Mouse (Mus musculus): ENCODE results near the gene Pip5k1a. TPM values are rescaled to one million over a fixed set of nuclear protein-coding genes. Genes with fewer than 3 reads are reported as not detected.

Gene Pip5k1a
- total RNA-seq, 4 experiments from 2014 or later, result 58.5 to 66.8 (median 64.8) TPM

Small RNA genes within 50 kb of the gene (microRNA-seq; reads per million reads assigned to microRNA genes)
- gene Mir8099-1, result 0 reads per million in 2 experiments

Other genes with a start within 250 kb of the Pip5k1a start
- 100 to 1,000 TPM; 219 to 262 (median 240) TPM for gene Psmb4, start 220.0 kb downstream of the Pip5k1a start, total RNA-seq (2022)
- gene Selenbp1, start 173.9 kb downstream of the Pip5k1a start, total RNA-seq (2022), result 10 to 100 TPM; 11.1 to 14.5 (median 12.5) TPM
- gene Rfx5, start 152.9 kb downstream of the Pip5k1a start, total RNA-seq (2022), result 10 to 100 TPM; 21.9 to 28.9 (median 24.6) TPM
- 10 to 100 TPM; 58.7 to 64.8 (median 59.6) TPM for gene Pi4kb, start 132.2 kb downstream of the Pip5k1a start, total RNA-seq (2022)
- gene Zfp687, start 91.5 kb downstream of the Pip5k1a start, total RNA-seq (2022), result 10 to 100 TPM; 25.1 to 35.1 (median 30.6) TPM
- 100 to 1,000 TPM; 137 to 166 (median 159) TPM for gene Psmd4, start 64.3 kb downstream of the Pip5k1a start, total RNA-seq (2022)
- 10 to 100 TPM; 36.9 to 45.8 (median 43.4) TPM for gene Vps72, start 4.1 kb upstream of the Pip5k1a start, total RNA-seq (2022)
- under 1 TPM in 2 of 4 experiments, not detected in 2; 0.55 to 0.81 TPM for gene Tmod4, start 17.5 kb upstream of the Pip5k1a start, total RNA-seq (2022)
- 10 to 100 TPM; 51.4 to 57.8 (median 54.9) TPM for gene Scnm1, start 27.1 kb upstream of the Pip5k1a start, total RNA-seq (2022)
- 10 to 100 TPM; 12.5 to 17.7 (median 13.4) TPM for gene Lysmd1, start 27.2 kb upstream of the Pip5k1a start, total RNA-seq (2022)
- 10 to 100 TPM in 1 of 4 experiments, 1 to 10 TPM in 3; 1.7 to 11.1 (median 5.4) TPM for gene Tnfaip8l2, start 35.4 kb upstream of the Pip5k1a start, total RNA-seq (2022)
- 10 to 100 TPM; 27.1 to 36.4 (median 30.9) TPM for gene Sema6c, start 53.5 kb upstream of the Pip5k1a start, total RNA-seq (2022)
- 10 to 100 TPM; 15.7 to 18.0 (median 17.5) TPM for gene Gabpb2, start 111.0 kb upstream of the Pip5k1a start, total RNA-seq (2022)
- gene Cdc42se1, start 121.8 kb upstream of the Pip5k1a start, total RNA-seq (2022), result 10 to 100 TPM; 72.9 to 79.5 (median 77.2) TPM
- 100 to 1,000 TPM; 265 to 305 (median 277) TPM for gene Mllt11, start 125.2 kb upstream of the Pip5k1a start, total RNA-seq (2022)
- gene Gm128, start 134.7 kb upstream of the Pip5k1a start, total RNA-seq (2022), result under 1 TPM in 3 of 4 experiments, not detected in 1; 0.25 to 0.45 (median 0.41) TPM
- under 1 TPM in 3 of 4 experiments, not detected in 1; 0.43 to 0.95 (median 0.63) TPM for gene Bnipl, start 144.3 kb upstream of the Pip5k1a start, total RNA-seq (2022)
- 10 to 100 TPM; 20.7 to 28.4 (median 23.9) TPM for gene Mindy1, start 174.4 kb upstream of the Pip5k1a start, total RNA-seq (2022)
- gene Prune1, start 175.1 kb upstream of the Pip5k1a start, total RNA-seq (2022), result 10 to 100 TPM; 19.2 to 22.4 (median 21.0) TPM
- gene Anxa9, start 200.2 kb upstream of the Pip5k1a start, total RNA-seq (2022), result 1 to 10 TPM in 2 of 4 experiments, under 1 TPM in 2; 0.85 to 1.4 (median 1.2) TPM
- gene Cers2, start 207.9 kb upstream of the Pip5k1a start, total RNA-seq (2022), result 10 to 100 TPM; 49.1 to 65.7 (median 61.2) TPM